Mouse (Mus musculus) lung, adult 18-20 months (tissue): Measurements from ENCODE around the gene Mtcl1.

Experiments used
- DNase-seq, 2 experiments: peaks; one replicate each; pipeline ENCODE4 v3.0.0; 2022; ENCODE audit warnings: mixed read lengths in 2 of 2

The Mtcl1 gene

GRCm38 (mm10) chr17:66449460-66450341 lies at the start of gene Mtcl1:
Mtcl1 (minus strand) TSS chr17:66449750.
- DNase-seq = peak; percentile 81 to 86

- DNase-seq = no peak
Measured at GRCm38 (mm10) chr17:66498598-66498997, 49.0 kb upstream of the Mtcl1 start.

GRCm38 (mm10) chr17:66496589-66496988 lies 47.0 kb upstream of the Mtcl1 start:
- DNase-seq = no peak

- DNase-seq = peak; percentile 27 to 43
Measured at GRCm38 (mm10) chr17:66490022-66490601, 40.6 kb upstream of the Mtcl1 start.

GRCm38 (mm10) chr17:66486576-66486975 lies 37.0 kb upstream of the Mtcl1 start:
- no peak for DNase-seq

- peak; percentile 66 to 69 for DNase-seq
Measured at GRCm38 (mm10) chr17:66485742-66486141, 36.2 kb upstream of the Mtcl1 start.

GRCm38 (mm10) chr17:66484965-66485364 lies 35.4 kb upstream of the Mtcl1 start:
- DNase-seq = no peak

- peak; percentile 64 to 76 for DNase-seq
Measured at GRCm38 (mm10) chr17:66483651-66484454, 34.3 kb upstream of the Mtcl1 start.

GRCm38 (mm10) chr17:66481295-66481694 lies 31.7 kb upstream of the Mtcl1 start:
- DNase-seq = no peak

- no peak for DNase-seq
Measured at GRCm38 (mm10) chr17:66480491-66481278, 31.1 kb upstream of the Mtcl1 start.

GRCm38 (mm10) chr17:66479813-66480490 lies 30.4 kb upstream of the Mtcl1 start:
- DNase-seq = no peak

GRCm38 (mm10) chr17:66479311-66479710 lies 29.8 kb upstream of the Mtcl1 start:
- no peak for DNase-seq

- no peak for DNase-seq
Measured at GRCm38 (mm10) chr17:66473205-66473604, 23.7 kb upstream of the Mtcl1 start.

GRCm38 (mm10) chr17:66471775-66472174 lies 22.2 kb upstream of the Mtcl1 start:
- DNase-seq = no peak

GRCm38 (mm10) chr17:66471252-66471651 lies 21.7 kb upstream of the Mtcl1 start:
- no peak for DNase-seq

- no peak for DNase-seq
Measured at GRCm38 (mm10) chr17:66470020-66470419, 20.5 kb upstream of the Mtcl1 start.

GRCm38 (mm10) chr17:66457278-66457677 lies 7.7 kb upstream of the Mtcl1 start:
- no peak for DNase-seq

GRCm38 (mm10) chr17:66451143-66451542 lies 1.6 kb upstream of the Mtcl1 start:
- DNase-seq = peak; percentile 87 to 91

- DNase-seq = no peak
Measured at GRCm38 (mm10) chr17:66450526-66451070, 1.0 kb upstream of the Mtcl1 start.

GRCm38 (mm10) chr17:66448421-66449405 lies 837 bp downstream of the Mtcl1 start:
- DNase-seq = peak; percentile 46 to 61
